Mouse (Mus musculus) left cerebral cortex, postnatal 36 days (tissue): ENCODE results near the gene Obscn. TPM values are rescaled to one million over a fixed set of nuclear protein-coding genes. Genes with fewer than 3 reads are reported as not detected.
"Not testable (repeated sequence)": the region's sequence is repeated elsewhere in the genome, so short reads cannot be mapped to it uniquely, and the experiment has no call there.

ENCODE experiments used
- DNase-seq, 2 experiments: peaks; one replicate each; pipeline ENCODE4 v3.0.0; 2021 to 2022; ENCODE audit warnings: low spot score in 2 of 2, mixed read lengths in 1 of 2
- intact Hi-C: fragments of 180-260 bp; cut with DNase I; formaldehyde crosslinking; loops from one replicate; pipeline ENCODE4 v1.15.1; 2025
- total RNA-seq, 2 experiments: library from RNA; stranded (reverse); gene quantifications; 2 replicates each; pipeline ENCODE4 v1.2.3; 2021

Gene Obscn
- total RNA-seq, 2 experiments from 2014 or later = 2.4 to 2.7 TPM

DNA sequence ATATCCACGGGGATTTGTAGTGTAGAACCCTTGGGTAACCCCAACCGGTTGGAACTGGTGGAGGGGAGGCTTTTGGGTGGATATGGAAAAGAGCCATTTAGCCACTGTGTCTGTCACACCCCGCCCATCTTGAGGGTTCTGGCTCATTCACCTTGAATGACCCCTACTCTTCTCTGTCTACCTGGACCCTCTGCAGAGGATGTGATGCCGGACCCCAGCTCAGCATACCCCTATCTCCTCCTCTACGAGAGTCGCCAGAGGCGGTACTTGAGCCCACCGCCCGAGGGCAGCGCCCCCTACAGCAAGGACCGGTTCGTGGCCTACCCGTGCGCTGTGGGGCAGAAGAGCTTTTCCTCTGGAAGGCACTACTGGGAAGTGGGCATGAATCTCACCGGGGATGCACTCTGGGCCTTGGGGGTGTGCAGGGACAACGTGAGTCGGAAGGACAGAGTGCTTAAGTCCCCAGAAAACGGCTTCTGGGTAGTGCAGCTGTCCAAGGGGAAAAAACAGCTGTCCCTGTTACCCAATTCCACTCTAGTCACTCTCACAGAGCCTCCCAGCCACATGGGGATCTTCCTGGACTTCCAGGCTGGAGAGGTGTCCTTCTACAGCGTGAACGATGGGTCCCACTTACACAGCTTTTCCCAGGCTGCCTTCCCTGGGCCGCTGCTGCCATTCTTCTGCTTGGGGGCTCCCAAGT lies 165.2 kb downstream of the Obscn start:
- DNase-seq = no peak
- intact Hi-C loops = no loop called here

DNA sequence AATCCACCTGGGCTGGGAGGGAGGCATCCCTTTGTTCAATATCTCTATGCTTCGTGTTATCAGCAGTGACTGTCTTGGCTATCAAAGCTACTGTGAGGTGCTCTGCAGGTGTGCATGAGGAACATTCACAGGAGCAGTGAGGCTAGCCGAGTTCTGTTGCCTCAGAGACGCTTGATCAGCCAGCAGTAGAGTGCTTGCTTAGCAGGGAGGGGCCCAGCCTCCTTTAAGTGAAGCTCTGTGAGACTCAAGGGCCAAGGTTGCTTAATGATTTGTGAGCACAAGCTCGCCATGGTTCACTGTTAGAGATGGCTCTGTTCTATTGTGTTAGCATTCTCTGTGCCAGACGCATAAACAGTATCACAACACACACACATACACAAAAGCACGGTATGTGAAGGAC lies 166.5 kb downstream of the Obscn start:
- no peak for DNase-seq
- intact Hi-C loops = no loop called here

DNA sequence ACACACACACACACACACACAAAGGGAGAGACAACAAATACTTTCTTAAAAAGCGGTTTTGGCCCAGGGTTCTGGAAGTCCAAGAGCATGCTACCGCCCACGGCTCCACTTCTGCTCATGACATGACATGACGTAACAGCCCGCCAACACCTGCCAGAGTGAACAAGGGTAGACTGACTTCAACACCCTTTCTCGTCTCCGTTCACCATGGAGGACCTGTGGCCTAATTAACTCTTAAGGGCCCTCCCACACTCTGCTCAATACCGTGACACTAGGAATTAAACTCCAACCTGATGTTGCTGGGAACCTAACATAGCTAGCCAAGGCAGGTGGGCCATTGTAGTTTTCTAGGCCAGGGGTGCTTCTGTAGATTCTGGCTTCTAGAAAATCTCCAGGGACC lies 167.2 kb downstream of the Obscn start:
- no peak for DNase-seq
- intact Hi-C loops = no loop called here

DNA sequence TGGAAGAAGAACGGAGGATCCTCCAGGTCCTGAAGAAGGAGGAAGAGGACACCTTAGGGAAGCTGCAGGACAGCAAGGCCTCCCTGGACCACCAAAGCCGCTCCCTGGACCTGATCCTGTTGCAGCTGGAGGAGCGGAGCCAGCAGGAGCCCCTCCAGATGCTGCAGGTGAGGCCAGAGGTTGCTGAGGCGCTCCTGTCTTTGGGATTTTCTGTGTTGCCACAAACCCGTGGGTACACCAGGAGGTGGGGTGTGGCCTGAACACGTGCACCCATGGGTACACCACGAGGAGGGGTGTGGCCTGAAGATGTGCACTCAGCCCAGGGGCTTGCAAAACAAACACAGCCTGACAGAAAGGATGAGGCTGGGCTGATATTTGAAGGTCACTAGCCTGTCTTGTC lies 167.7 kb downstream of the Obscn start:
- intact Hi-C loops = no loop called here
- DNase-seq = no peak

DNA sequence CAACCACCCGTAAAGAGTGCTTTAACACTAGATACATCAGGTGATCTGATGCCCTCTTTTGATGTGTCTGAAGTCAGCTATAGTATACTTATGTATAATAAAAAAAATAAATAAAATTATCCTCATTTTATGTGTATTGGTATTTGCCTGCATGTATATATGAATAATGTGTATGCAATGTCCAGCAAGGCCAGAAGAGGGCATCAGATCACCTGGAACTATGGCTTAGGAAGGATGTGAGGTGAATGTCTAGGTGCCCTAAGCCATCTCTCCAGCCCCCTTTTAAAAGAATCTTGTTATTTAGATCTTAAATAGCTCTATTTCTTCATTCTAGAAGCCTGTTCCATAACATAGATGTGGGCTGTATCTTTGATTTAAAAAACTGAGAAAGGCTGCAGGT lies 168.9 kb downstream of the Obscn start:
- intact Hi-C loops = no loop called here
- no peak for DNase-seq

DNA sequence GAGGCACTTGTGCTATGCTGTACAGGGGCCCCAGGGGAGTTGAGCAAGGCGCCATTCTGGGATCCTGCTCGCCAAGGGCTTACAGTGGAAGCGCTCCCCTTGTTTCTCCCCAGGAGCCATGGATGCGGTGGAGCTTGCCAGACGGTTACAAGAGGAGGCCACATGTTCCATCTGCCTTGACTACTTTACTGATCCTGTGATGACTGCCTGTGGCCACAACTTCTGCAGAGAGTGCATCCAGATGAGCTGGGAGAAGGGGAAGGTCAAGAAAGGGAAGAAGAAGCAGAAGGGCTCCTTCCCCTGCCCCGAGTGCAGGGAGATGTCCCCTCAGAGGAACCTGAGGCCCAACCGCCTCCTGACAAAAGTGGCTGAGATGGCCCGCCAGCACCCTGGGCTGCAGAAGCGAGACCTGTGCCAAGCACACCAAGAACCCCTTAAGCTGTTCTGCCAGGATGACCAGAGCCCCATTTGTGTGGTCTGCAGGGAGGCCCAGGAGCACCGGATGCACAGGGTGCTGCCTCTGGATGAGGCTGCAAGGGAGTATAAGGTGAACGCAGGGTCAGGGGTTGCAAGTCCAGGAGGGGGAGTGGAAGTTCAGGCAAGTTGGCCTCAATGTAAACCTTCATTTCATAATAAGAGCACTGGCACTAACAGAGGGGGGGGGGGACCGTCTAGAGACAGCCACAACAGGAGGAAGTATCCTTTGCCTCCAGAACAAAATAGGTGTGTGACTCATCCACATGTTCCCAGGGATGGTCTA lies 171.0 kb downstream of the Obscn start:
- intact Hi-C loops = no loop called here
- DNase-seq = no peak

DNA sequence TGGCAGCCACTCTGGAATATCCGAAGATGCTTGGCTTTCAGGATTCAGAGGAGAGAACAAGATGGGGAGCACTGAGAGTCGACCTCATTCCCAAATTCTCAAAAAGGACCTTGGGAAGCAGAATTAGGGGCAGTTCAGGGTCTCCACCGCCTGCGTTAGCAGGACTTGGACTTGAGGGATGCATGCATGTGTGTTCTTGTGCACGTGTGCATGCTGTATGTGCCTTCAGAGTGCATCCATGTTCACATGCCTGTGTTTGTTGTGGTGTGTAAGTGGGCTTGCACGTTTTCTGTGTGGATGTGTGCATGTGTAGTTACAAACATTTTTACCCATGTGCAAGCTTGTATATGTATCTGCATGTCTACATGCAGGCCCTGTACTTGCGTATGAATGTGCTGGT lies 172.0 kb downstream of the Obscn start:
- DNase-seq = no peak
- intact Hi-C loops = no loop called here

DNA sequence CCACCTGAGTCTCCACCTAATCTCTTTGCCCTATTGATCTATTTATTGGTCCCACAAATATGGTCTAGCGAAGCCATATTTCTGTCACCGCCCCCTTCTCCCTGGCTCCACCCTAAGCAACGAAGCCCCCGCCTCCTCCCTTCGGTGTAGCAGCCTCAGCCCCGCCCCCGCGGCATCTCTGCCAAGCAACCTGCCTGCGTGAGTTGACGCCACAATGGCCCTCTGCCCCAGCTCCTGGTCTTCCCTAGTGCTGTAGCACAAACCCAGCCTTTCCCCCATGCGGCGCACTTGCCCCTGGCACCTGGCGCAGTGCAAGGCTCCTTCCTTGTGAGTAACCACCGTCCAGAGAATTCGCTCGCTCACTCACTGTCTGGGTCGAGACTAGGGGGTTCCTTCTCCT lies 172.7 kb downstream of the Obscn start:
- intact Hi-C loops = no loop called here
- no peak for DNase-seq

DNA sequence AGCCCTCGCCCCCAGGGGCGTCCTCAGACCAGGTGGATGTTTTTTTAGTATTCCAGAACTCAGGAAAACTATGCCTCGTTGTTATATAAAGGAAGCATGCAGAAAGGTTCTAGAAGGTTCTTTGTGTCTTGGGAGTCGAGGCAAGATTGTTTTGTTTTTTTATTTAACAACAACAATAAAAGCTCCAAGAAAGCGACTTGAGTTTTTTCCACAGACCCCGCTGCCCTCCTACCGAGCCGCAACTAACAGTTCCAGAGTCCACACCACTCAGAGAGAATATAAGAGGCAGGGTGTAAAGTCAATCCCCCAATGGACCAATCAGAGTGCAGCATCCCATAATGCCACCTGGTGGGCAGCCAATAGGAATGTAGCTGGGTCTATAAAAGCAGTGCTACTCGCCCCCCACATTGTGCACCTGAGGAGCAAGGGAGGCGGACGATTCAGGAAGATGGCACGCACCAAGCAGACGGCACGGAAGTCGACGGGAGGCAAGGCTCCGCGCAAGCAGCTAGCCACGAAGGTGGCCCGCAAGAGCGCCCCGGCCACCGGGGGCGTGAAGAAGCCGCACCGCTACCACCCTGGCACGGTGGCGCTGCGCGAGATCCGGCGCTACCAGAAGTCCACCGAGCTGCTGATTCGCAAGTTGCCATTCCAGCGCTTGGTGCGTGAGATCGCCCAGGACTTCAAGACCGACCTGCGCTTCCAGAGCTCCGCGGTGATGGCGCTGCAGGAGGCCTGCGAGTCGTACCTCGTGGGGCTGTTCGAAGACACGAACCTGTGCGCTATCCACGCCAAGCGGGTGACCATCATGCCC lies 174.6 kb downstream of the Obscn start:
- intact Hi-C loops = loop anchor here (2.0 kb wide), 1 partner anchor 17 kb away; the partner anchor contains the start of gene Trim11
- no peak for DNase-seq

DNA sequence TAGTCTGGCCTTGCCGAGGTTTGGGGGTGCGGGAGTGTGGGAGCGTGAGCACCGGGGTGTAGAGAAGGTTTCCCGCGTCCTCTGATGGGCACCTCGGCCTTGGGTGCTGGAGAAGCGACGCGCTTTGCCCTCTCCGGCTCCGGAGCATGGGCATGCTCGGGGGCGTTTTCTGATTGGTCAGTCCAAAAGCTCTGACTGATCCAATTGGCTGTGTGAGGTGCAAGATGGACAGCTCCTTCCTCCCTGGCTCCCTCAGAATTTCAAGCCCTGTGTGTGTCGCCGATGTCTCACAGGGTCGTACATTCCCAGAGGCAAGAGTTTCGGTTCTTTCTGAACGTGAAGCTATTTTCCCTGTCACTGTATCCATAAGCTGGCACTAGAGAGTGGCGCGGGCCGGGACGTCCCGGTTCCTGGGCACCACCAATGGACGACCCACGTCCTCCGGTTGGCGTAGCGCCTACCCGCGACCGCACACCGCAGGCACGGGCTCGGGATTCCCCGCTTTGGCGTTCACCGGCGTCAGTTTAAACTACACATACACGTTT lies 176.2 kb downstream of the Obscn start:
- DNase-seq = peak; percentile 77 to 80
- intact Hi-C loops = loop anchor here (2.0 kb wide), 1 partner anchor 19 kb away; the partner anchor contains the start of gene Trim11

DNA sequence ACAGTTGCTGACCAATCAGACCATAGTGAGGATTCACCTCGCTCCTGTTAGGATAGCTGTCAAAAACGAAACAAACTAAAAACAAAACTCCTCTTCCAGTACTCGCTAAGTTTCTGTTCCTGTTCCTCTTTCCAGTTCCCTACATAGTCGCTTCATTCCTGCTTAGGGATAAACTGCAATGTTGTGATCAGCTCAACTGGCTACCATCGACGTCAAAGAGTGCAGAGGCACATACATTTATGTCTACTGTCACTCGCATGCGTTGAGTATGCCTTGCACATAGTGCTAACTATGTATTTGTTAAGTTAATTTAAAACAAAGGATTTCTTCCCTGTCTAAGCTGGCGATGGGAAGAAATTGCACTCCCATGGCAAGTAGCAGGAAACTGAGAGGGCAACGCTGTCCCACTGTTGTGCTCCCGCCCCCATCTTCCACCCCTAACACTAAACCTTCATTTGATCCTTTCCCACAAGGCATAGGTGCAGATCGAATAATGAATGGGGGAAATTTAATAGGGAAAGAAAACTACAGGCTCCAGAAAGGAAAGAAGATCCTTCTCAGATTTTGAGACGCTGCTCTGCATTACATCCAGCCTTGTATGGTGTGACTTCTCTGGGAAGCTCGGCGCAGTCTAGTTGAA lies 176.9 kb downstream of the Obscn start:
- intact Hi-C loops = no loop called here
- DNase-seq = no peak

DNA sequence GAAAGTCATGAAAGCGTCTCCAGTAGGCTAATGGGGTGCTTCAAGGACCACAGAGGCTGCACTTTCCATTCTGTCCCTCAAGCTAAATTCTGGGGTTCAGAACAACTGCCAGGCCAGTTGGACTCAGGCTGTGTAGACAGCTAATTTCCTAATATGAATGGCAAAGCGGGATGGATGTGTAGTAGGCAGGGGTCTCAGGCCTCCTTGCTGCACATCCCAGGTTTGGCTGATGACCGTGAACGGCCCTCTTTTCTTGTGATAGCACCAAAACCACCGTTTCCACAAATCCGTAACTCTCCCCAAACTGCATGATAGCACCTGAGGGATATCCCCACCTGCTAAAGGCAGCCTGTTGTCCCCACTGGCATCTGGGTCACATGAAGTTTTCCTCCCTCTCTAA lies 177.7 kb downstream of the Obscn start:
- intact Hi-C loops = no loop called here
- DNase-seq = no peak

DNA sequence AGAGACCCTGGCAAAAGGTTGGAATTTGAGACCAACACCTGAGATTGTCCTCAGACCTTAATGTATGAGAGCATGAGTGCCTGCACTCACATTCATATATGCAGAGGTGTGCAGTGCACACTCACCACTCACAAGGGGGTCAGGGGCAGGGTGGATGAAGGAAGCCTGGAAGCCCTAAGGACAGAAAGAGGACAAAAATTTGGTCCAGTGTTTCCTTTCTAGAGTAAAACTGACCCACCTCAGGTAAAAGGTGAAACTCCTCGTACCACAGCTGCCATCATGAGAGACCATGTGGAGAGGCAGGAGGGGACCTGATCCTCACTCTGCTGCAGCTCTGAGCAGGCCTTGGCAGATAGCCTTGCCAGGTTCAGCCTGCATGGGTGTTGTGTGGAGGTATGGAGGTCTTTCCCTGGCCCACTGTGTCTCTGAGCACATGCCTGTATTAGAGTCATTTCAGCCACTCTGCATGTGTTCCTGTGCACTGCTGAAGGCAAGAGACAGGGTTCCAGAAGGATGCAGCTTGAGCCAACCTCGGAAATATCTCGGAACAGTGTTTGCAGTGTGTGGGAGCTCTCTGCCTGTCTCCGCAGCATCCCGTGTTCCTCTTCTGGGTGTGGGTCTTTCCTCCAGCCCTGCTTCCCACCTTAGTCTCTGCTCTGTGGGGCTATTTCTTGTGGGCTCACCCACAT lies 178.8 kb downstream of the Obscn start:
- peak in 1 of 2 experiments; percentile 54 for DNase-seq
- intact Hi-C loops = no loop called here

DNA sequence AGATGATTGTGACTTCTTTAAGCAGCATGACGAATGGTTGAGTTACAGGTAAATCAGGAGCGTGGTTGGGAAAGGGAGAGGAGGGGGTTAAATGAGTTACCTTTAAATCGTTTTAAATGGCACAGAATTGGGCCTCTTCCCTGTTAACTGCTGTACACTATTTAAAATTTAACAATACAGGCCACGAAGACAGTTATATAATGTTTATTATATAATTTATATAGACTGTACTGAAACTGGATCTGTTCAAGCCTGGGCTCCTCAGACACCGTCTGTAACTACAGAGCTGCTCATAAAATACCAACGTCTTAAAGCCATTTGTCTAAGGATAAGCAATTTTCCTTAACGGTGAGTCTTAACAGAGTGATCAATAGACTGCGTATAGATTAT lies 180.3 kb downstream of the Obscn start:
- intact Hi-C loops = no loop called here
- no peak for DNase-seq

DNA sequence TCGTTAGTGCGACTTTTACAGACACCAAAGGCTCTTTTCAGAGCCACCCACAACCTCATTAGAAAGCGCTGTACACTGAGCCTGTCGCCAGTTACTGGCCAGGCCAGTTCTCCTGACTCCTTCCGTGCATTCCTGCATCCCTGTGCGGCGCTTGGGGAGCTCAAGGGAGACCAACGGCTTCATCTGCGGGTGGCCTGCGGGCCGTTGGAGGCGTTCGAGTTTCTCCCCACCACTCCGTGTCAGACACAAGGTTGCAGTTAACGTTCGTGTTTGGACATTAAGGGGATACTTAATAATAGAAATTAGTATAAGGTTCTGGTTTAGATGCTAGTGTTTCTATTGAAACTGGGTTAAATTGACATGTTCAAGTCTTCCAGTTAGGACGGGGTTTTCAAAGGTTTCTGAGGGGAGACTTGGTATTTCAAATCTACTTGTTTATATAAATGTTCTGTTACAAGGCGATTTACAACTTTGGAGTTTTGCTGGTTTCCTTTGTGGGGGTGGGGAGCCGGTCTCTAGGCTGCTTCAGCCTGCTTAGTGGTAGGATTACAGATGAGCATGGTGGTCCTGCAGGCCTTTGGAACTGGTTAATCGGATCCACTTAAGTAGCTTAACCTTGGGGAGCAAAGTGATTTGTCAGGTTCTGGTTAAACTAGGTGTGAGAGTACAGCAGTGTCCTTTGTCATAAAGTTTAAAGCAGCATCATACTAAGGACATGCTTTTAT lies 180.9 kb downstream of the Obscn start:
- intact Hi-C loops = no loop called here
- DNase-seq = no peak

DNA sequence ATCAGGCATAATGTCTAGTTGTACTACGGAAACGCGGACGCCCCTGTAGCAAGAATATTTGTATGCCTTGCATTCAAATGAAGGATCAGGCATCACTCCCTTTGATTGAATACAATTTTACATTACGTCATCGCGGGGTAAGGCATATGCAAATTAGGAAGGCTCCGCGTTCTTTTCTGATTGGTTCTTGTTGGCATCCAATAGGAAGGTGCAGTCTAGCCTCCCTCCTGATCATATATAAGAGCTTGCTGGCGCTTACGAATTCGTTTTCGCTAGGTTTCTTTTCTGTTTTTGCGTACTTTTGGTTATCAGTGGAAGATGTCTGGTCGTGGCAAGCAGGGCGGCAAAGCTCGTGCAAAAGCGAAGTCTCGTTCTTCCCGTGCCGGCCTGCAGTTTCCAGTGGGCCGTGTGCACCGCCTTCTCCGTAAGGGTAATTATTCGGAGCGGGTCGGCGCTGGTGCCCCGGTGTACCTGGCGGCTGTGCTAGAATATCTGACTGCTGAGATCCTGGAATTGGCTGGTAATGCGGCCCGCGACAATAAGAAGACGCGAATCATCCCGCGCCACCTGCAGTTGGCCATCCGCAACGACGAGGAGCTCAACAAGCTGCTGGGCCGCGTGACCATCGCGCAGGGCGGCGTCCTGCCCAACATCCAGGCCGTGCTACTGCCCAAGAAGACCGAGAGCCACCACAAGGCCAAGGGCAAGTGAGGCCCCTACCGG lies 181.6 kb downstream of the Obscn start, which contains the start of the genes Hist3h2a and Trim17:
Hist3h2a (plus strand) TSS at position 266 of the 723 bp plus-strand sequence.
Trim17 (plus strand) TSS at position 266 of the 723 bp plus-strand sequence.
- intact Hi-C loops = no loop called here
- DNase-seq = peak; percentile 86 to 88

DNA sequence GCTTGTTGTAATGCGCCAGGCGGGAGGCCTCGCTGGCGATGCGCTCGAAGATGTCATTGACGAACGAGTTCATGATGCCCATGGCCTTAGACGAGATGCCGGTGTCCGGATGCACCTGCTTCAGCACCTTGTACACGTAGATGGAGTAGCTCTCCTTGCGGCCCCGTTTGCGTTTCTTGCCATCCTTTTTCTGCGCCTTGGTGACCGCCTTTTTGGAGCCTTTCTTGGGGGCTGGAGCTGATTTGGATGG lies 182.1 kb downstream of the Obscn start:
- DNase-seq, intact Hi-C loops: not testable (repeated sequence)
